Mouse (Mus musculus) mouse trophoblast stem cell (cell line): ENCODE data around the gene Uqcc2.

Experiments used
- in situ Hi-C, 2 experiments: fragments of 300-500 bp; cut with MseI, MboI; formaldehyde crosslinking; loops; 2 replicates in 1 of 2; 3 replicates in 1 of 2; pipeline ENCODE4 v1.15.1; 2025

Gene Uqcc2

DNA sequence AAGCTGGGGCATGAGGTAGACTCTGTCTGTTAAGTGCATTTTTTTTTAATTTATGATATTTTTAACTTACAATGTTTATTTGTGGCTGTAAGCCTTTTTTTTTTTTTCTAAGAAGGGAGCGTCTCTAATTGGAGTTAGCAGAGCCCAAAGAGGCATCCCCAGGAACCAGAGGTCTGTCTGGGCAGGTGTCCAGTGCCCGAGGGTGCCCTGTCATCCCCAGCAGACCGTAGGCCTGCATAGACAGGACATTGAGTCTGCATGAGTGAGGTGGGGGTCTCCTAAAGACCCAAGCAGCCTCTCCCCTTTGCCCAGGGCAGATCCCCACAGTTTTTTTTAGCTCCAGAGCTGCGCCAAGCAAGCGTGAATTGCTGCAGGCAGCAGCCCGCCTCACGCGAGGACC, 22.0 kb upstream of the Uqcc2 start:
- in situ Hi-C loops: no loop called here

DNA sequence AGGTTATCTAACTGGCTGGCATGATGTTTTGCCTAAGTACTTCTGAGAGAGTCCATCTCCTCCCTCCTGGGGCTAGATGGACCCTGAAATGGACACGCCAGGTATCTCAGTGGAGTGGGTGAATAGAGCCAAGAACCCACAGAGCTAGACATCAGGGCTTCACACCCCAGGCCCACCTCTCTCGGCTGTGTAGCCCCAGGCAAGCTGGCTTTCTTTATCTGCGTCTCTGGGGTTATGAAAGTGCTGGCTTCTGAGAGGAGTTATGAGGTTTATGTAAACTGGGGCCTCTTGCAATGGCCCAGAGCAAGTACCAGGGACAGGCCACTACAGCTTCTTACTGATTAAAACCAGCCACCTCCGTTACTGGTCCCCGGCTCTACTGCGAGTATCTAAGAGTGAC, 21.2 kb upstream of the Uqcc2 start:
- in situ Hi-C loops: no loop called here

DNA sequence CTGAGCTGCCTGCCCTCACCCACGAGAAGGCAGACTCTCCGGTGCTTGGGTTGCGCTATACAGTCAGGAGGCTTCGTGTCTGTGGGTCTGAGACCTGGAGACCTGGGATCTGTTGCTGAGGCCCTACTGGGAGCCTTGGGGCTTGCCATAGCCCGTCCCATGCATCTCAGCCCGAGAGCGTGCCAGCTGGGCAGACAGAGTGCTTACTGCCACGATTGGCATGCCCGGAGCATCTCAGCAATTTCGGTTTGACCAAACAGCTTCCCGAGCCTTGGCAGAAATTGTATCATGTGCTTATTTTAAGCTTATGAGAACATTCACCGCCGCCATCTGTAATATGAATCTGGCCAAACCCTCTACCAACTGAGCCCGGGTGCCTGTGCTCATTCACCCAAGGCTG, 20.5 kb upstream of the Uqcc2 start:
- in situ Hi-C loops: no loop called here

DNA sequence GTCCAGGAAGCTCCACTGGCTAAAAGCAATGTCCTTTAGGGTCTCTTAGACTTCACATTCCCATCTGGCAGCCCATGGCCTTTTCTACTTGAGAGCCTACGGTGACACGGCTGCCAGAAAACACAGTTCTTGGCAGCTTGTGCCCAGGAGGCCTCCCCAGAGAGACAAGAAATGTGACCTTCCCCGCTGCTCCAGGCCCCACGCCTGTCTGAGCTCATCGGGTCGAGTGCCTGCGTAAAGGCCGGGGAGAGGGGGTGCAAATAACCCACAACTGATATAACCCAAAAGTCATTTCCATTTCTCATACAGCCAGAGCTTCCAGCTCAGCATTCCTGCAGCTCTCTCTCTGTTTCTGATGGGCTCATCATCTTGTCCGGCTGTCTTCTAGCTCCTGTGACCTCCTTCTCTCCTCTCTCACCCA, 20.1 kb upstream of the Uqcc2 start:
- in situ Hi-C loops: no loop called here

DNA sequence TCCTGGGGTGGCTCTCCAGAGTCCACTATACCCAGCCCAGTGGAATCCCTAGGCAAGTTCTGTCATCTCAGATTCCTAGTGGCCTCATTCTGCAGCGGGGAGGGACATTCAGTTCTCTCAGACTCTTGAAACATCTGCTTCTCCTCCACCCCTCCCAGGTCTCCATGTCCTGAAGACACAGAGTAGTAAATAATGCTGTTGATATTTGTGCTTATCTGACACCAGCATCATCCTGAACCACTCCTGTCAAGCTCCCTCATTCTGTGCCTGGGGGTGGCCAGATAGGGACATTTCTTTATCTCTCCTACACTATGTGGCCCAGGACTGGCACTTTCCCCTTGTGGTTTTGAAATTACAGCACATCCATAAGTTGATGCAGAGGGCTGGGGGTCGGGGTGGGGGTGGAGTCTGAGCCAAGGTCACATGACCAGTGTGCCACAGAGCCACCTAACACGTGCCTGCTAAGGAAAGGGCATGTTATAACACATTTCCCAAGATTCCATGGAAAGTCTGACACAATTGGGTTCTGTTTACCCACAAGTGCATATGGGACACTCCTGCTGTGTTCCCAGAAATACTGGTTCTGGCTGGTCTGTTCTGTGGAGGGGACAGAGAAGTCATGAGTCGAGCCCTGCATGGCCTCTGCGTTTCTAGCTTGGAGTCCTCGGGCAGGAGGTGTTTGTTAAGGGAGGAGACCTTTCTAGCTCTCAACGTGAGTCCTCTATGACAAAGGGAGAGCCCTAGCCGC, 19.4 kb upstream of the Uqcc2 start:
- in situ Hi-C loops: no loop called here

DNA sequence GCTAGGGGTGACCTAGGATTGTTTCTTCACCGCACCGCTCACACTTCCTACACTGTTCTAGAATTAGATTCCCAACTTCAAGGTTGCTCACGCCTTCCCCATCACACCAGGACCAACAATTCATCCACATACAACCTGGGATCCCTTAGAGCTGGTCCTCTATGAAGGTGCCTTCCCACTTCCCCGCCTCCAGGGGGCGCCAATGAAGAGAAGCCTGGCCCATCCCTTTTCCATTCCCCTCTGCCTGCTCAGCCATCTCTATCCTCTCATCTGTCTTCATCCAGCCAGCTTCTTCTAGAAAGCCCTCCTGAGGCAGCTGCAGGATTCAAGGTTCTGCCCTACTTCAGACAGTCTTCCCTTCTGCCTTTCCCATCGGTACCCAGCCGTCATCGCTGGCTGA, 17.7 kb upstream of the Uqcc2 start:
- in situ Hi-C loops: no loop called here

DNA sequence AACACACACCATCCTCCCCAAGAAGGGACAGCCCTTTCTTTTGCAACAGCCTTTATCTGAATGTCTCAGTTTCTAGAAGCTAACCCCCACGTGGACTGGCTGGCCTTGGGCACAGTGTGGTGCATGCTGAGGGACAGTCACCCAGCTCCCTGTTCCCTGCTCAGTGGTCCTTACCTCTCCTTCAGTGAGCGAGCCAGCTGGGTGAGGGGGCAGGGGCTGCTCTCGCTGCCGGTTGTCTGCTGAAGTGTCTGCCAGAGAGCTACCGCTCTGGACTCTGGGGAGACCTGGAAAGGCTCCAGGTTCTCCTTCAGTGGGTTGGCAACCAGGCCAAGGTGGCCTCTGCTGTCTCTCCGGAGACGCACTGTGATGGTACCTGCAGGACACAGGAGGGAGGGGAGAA, 17.2 kb upstream of the Uqcc2 start:
- in situ Hi-C loops: no loop called here

DNA sequence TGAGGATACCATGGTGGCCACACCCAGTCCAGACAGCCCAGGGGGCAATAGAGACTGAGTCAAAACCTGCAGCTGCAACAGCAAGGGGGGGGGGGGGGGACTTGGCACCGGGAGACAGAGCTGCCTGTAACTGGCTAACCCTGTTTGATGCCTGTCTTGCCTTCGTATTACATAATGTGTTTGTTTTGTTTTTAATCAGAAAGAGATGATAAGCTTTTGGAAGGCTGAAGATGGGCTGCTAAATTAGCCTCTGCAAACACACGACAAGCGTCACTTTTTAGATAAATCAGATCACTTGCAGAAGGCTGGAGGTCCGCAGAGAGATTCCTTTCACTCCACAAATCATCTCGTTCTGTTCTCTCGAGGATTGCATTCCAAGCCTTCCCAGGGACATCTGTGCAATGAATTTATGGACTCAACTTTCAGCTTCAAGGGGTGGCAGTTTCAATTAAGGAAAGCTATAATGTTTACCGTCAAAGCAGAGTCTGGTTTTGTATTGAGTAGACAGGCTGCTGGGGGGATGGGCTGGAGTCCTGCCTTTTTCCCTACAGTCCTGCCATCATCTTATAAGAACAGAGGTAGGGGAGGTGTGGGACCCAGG, 12.7 kb upstream of the Uqcc2 start:
- in situ Hi-C loops: no loop called here

DNA sequence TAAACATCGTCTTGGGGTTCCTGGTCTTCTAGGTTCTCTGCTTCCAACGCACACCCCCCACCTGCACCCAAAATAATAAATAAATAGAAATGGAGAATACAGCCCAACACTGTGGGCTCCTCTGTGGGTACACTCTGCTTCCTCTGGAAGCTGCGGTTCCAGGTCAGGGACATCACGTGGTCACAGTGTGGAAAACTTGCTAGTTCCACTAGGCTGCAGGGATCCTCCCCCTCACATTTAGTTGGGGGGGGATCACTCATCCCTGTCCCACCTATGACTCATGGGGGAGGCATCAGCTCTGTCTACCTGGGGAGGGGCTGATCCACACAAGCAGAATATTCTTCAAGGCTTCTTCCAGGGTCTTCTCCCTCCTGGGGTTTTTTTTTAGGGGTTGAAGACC, 10.4 kb upstream of the Uqcc2 start:
- in situ Hi-C loops: no loop called here

DNA sequence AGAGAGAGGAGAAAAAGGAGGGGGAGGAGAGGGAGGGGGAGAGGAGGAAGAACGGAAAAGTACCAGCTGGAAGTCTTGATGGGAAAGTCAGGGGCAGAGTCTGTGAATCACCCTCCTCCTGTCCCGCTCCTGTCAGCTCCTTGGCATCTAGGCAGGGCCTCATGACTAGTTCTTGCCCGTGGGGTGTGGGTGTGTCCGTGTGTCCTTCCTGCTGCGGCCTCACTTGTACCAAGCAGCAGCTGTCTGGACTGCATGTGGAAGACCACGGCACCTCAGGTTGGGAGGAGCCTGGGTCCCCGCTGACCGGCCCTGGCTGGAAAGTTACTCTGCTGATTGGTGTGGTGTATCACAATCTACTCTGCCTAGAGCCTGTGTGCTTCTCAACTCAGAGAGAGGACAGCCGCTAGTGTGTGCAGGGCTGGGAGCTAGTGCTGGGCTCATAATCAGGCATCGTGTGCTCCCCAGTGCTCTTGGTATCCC, 8.3 kb upstream of the Uqcc2 start:
- in situ Hi-C loops: no loop called here

DNA sequence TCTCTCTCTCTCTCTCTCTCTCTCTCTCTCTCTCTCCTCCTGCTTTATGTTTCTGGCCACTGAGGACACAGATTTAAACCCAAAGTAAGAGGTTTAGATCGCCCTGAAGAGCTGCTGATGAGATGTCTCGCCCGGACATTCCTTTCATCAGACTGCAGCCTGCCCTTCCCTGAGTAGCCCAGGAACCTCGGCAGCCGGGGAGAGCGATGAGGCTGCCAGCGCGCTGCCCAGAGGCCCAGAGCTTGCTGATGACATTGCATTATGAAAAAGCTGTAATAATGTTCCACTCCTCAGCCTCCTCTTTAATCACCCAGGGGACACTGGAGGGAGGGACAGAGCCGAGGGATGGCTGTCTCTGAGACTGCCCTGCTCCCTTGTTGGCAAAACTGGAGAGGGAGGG, 6.5 kb upstream of the Uqcc2 start:
- in situ Hi-C loops: no loop called here

DNA sequence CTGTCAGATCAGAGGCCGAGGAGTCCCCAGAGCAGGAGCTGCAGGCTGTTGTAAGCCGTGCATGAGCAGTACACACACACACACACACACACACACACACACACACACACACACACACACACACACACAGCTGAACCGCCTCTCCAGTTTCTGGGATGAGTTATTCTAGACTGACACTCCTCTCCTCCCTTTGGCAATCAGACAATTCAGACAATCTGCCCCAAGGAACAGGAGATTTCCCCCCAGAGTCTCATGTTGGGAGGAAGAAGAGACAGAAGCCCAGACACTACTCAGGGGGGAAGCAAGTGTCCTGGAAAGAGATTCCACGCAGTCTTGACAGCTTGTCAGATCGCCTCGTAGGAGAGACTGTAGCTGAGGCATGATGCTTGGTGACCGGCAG, 5.6 kb upstream of the Uqcc2 start:
- in situ Hi-C loops: no loop called here

DNA sequence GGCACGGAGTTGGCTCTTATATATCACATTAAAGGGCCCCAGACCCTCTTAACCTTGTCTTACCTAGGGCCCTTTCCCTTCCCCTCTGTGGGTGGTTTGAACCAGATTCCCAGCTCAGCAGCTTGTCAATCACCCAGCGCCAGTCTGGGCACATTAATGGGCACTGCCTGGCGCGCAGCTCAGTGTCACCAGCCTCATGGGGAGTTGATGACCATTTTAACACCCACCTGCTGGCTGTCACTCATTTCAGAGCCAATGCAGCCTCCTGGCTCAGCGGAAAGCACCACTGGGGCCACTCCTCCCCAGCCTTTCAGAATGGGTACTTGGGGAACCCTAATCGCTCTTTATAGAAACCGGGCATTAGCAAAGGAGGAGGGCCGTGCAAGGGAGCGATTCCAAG, 4.7 kb upstream of the Uqcc2 start:
- in situ Hi-C loops: no loop called here

DNA sequence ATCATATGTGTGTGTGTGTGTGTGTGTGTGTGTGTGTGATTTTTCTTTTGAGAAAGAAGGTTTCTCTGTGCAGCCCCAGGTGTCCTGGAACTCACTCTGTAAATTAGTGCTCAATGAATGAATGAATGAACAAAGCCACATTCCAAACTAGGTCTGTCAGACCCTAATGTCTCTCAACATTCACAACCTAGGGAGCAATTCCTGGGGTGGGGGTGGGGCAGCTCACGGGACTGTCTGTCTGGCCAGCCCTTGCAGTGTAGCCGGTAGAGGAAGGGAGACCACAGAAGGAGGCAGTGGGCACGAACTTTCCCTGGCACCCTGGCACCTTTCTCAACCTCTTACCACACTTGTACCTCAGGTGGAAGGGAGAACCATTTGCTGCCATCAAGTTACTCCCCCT, 999 bp upstream of the Uqcc2 start:
- in situ Hi-C loops: no loop called here

DNA sequence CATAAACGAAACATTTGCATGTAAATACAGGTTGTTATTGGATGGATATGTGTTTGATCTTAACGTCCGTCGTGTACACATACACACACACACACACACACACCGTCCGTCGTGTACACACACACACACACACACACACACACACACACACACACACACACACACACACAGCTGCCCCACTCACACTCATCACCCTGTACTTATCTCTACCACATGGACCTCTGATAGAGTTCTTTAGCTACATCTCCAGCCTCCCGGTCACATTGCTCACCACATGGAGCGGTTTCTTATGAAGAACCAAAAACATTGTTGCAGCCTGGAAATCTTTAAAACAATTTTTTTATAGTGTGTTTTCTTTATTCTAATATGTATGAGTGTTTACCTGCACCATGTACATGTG, 471 bp upstream of the Uqcc2 start:
- in situ Hi-C loops: no loop called here

DNA sequence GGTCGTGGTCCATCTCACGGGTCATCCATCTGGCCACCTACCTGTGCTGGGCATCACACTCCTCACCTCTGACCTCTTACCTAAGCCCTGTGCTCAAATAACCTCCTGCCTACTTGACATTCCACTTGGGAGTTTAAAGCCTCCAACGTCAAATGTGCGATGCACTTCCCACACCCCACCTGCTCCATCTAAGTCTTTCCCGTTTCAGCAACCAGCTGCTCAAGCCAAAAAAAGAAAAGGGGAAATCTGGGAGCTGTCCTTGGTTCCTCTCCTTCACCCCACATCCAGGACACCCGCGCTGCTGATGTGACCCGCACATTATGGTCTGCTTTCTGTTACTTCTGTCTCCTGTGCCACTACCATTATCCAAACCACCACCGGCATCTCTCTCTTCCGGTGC, 1.5 kb downstream of the Uqcc2 start:
- in situ Hi-C loops: no loop called here

DNA sequence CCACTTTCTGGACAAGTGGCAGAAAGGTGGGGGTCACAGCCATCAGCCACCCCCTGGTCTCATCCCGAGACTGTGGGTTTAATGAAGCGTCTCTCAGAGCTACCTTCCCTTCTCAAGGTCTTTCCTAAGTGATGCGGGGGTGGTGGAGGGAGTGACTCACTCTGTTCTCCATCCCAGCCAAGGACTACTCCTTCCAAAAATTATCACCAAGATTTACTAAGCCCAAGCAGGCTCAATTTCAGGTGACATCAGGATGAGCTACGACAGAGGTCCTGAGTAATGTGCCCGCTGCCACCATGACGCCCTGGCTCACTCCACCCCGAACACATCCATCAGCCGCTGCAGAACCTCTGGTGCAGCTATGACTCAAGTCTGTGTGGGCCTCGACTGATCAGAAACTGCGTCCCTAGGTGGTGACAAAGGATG, 2.5 kb downstream of the Uqcc2 start:
- in situ Hi-C loops: no loop called here

DNA sequence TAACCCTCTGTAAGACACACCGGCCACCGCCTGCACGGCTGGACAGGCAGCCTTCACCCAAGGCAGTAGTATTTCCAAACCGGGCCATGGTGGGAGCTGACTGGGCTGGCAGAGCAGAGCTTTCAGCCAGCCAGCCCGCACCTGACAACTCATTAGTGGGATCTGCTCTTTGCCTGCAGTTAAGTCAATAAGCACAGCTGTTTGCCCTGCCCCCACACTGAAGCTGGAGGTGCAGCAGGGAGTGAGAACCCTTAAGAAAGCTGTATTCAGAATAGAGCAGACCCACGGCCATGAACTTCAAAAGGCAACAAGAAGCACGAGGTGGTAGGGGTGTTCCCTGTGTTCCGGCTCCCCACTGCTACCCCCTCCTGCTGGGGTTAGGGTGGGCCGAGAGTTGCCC, 3.5 kb downstream of the Uqcc2 start:
- in situ Hi-C loops: no loop called here

DNA sequence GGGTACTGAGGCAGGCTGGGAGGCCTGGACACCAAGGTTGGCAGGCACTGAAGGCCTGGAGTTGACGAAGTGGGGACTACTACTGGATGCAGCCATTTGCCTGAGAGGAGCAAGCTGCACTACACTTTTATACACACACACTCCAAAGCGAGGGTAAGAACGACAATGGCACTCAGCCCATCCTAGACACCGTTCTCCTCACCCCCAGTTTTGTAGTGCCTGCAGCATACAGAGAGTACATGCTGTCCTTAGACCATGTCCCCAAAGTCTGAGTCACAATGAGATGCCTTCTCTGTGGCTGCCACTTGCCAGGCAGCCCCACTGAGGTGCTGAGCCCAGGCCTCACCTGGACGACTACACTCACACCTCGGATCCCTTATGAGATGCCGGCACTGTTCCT, 3.9 kb downstream of the Uqcc2 start:
- in situ Hi-C loops: no loop called here

DNA sequence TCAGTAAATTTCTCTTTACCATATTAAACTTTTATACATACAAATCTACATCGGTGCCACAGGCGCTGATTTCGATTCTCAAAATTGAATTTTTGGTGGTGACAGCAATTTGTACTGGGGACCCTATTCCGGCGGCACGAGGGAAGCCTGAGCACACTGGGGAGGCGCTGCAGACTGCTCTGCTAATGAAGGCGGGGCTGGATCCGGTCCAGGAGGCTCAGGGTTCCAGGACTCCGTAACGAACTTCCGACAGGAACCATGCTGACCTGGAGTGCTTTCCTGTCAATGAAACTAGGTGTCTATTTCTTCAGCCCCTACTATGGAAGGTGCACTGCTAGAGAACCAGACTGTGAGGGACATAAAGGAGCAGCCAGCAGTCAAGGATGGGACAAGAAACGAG, 4.4 kb downstream of the Uqcc2 start:
- in situ Hi-C loops: no loop called here

DNA sequence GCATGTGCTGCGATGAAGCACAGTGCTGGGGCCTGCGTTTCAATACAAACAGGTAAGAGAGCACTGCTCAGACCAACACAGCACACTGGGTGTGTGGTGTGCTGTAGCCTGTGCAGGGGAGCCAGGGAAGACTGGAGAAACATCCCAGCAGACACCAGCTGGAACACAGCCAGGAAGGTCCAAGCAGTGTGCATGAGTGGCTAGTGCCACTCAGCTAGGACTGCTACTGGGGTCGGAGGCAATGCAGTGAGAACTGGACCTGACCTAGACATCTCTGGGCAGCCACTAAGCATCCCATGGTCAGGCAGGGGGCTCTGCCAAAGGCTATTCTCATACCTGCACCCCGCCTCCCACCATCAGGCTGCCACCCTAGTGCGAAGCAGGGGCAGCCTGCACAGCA, 5.5 kb downstream of the Uqcc2 start:
- in situ Hi-C loops: no loop called here

DNA sequence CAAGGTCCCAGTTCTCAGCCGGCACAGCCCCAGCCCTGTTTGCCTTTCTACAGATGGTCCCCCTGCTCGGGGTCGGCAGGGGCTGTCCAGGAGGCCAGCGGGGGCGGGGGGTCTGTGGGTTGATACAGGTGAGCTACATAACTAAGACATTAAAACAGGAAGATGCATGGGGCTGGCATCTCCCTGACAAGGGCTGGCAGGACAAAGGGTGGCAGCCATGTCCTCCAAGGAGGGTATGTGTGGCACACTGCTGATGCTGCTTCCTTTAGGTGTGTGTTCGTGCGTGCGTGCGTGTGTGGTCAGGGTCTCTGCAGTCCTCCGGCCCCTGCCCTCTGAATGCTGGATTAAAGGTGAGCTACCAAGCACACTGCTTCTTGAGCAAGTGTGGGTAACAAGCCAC, 6.7 kb downstream of the Uqcc2 start:
- in situ Hi-C loops: no loop called here

DNA sequence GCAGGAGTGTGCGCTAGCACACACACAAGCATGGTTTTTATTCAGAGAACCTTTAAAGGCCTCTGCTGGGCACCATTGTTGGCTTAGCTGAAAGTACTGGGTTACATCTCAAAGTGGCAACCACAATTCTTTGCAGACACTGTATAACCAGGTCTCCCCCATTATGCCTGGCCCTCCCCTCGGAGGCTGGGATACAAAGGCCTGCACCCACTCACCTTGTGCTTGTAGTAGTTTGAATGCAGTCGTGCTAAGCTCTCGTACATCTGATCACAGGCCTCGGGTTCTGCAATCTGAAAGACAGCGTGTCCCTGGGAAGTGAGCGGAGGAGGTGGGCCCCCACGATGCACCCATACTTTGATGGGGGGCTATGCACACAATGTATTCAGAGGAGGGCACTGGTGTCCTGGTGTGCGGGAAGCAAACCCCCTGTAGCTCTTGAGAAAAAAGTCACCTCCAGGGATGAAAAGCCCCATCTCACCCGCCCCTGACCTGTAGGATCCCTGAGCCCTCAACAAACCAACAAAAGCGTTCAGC, 8.0 kb downstream of the Uqcc2 start:
- in situ Hi-C loops: no loop called here
